Mouse (Mus musculus) myocyte (in vitro differentiated cells): ENCODE measurements at regions not wholly inside any gene's neighbourhood (a gene's known extent, or its start where the extent isn't known, plus 50 kb on each side); places are given as distances from the start of the nearest gene placed in this dataset.

Experiments used
- MAX ChIP-seq: IDR thresholded peaks from one replicate; pipeline ENCODE4 v1.6.1; 2011; ENCODE audit warnings: low read depth, mild to moderate bottlenecking, control low read depth
- POLR2A ChIP-seq: IDR thresholded peaks from one replicate; pipeline ENCODE4 v1.6.1; 2011; ENCODE audit warnings: low read depth, mild to moderate bottlenecking, control low read depth, moderate library complexity; ENCODE audit not compliant: insufficient read length
- USF1 ChIP-seq: IDR thresholded peaks from one replicate; pipeline ENCODE4 v1.6.1; 2011; ENCODE audit warnings: low read depth, mild to moderate bottlenecking, control low read depth, moderate library complexity

DNA sequence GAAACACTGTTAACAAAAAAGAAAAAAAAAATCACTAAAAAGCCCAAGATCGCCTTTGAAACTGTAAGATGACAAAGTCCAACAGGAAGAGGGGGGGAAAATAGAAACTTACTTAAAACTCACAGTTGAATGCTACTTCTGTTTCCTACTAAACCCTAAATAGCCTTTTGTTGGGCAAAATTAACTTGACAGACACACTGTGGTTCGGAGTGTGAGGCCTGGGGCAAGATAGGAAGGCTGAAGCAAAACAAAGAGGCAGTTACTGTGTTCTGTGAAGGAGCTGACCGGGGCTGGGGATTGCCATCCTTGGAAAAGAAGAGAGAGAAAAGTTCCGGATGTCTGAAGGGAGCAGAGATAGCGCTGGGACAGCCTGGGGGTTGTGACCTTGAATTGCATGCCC lies 627.7 kb upstream of the Pkn2 start:
- TF ChIP-seq POLR2A, result no peak
- TF ChIP-seq USF1, result no peak
- TF ChIP-seq MAX, result no peak
